Mouse (Mus musculus) kidney, postnatal 0 days (tissue): Measurements from ENCODE around the gene Dnah11. TPM values are rescaled to one million over a fixed set of nuclear protein-coding genes. Genes with fewer than 3 reads are reported as not detected.
"Not testable (repeated sequence)": the region's sequence is repeated elsewhere in the genome, so short reads cannot be mapped to it uniquely, and the experiment has no call there.

ENCODE experiments used
- ATAC-seq: fragments of 200-750 bp; cut with Nextera tagmentation; replicated peaks from 2 replicates; pipeline ENCODE4 v1.8.0; 2017; ENCODE audit warnings: low read depth, moderate number of reproducible peaks, moderate TSS enrichment, moderate library complexity; ENCODE audit not compliant: low FRiP score
- DNase-seq: peaks from one replicate; pipeline ENCODE4 v3.0.0-alpha.2; 2016; ENCODE audit warnings: low spot score
- H3K27ac ChIP-seq: fragments of 300-500 bp; sonication (generic); 2 replicates; pipeline ENCODE4 v1.5.1; 2014; ENCODE audit warnings: mild to moderate bottlenecking
- H3K27me3 ChIP-seq: fragments of 300-500 bp; sonication (generic); 2 replicates; pipeline ENCODE4 v1.6.1; 2014; ENCODE audit warnings: low read length, mixed read lengths; ENCODE audit not compliant: insufficient read depth
- H3K36me3 ChIP-seq: fragments of 300-500 bp; sonication (generic); 2 replicates; pipeline ENCODE4 v1.6.1; 2014; ENCODE audit warnings: low read length, mixed read lengths; ENCODE audit not compliant: insufficient read depth
- H3K4me1 ChIP-seq: fragments of 300-500 bp; sonication (generic); replicated peaks from 2 replicates; pipeline ENCODE4 v1.6.1; 2014; ENCODE audit warnings: antibody characterized with exemption, low read length, mixed read lengths; ENCODE audit not compliant: insufficient read depth
- H3K4me2 ChIP-seq: fragments of 300-500 bp; sonication (generic); 2 replicates; pipeline ENCODE4 v1.6.1; 2014; ENCODE audit warnings: mild to moderate bottlenecking, low read length, moderate library complexity, mixed read lengths
- H3K4me3 ChIP-seq: fragments of 300-500 bp; sonication (generic); replicated peaks from 2 replicates; pipeline ENCODE4 v1.5.1; 2014; ENCODE audit warnings: low read depth, low read length
- H3K9ac ChIP-seq: fragments of 300-500 bp; sonication (generic); 2 replicates; pipeline ENCODE4 v1.6.1; 2014; ENCODE audit warnings: low read depth, low read length
- H3K9me3 ChIP-seq: fragments of 300-500 bp; sonication (generic); replicated peaks from 2 replicates; pipeline ENCODE4 v1.6.1; 2016; ENCODE audit warnings: low read length, inconsistent platforms, mixed read lengths
- CTCF ChIP-seq: IDR thresholded peaks from 2 replicates; pipeline ENCODE4 v1.5.1; 2016; ENCODE audit warnings: antibody characterized with exemption, low read depth, mild to moderate bottlenecking, moderate library complexity
- WGBS: fragments of 180-500 bp; shearing (Covaris S2); extraction: QIAGEN DNeasy Blood & Tissue Kit; methylation state at CpG from one replicate; pipeline ENCODE4 v1.1.7; 2014; 5-methylcytosine and 5-hydroxymethylcytosine counted together
- polyA plus RNA-seq: library from polyadenylated mRNA; unstranded; fragments of >200 nt; fragmentation: Nextera tagmentation; extraction: Ambion mirVana; gene quantifications from 2 replicates; pipeline ENCODE4 v1.2.1, GENCODE M21; 2015

Dnah11 gene
- polyA plus RNA-seq, 1 experiment from 2014 or later = 1.3 TPM

DNA sequence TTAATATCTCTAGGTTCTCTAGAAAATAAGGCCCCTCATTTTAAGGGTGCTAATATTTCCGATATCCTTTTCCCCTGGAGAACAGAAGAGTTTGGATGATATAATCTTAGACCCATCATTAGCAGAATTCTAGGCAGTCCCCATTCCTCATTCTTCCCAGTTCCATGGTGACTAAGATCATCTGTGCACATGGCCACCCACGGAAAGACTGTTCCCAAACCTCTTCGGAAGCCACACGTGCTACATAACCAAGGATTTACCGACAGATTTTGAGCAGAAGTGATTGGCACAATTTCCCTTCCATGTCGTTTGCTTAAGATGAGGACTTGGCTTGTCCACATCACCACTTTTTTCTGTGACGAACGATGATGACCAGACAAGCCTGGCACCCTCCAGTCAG is 295.2 kb downstream of the Dnah11 start:
- Histone ChIP-seq H3K4me3 (no peak overlapping the region), H3K9ac (no peak overlapping the region), H3K4me1 (no peaks in the 10 kb centered on the region), H3K27me3 (no peaks in the 10 kb centered on the region), H3K9me3 (no peaks in the 10 kb centered on the region), H3K27ac (no peak overlapping the region), H3K4me2 (no peak overlapping the region), H3K36me3 (no peaks in the 10 kb centered on the region)
- TF ChIP-seq CTCF = no peak
- WGBS = 90% methylated on average over 8 of the region's 8 CpGs
- DNase-seq = no peak
- ATAC-seq = no peak

DNA sequence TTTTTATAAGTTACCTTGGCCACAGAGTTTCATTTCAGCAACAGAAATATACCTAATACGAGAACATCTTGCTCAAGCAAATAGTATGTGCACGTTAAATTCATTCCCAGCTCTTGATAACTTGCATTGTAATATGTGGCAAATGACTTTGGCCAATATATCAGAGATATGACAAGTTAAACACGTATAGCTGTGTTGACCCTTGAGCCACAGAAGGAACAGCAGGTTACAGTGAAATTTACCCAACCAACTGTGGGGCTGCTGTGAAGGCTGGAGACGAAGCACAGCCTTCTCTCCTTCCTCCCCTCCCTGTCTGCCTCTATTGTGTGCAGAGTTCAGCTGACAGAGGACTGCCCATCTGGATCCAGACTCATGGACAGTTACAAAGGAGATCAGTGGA is 297.5 kb downstream of the Dnah11 start:
- ATAC-seq, H3K4me3 ChIP-seq, H3K9ac ChIP-seq, H3K27ac ChIP-seq, H3K4me1 ChIP-seq, H3K27me3 ChIP-seq, H3K4me2 ChIP-seq, DNase-seq, H3K9me3 ChIP-seq, H3K36me3 ChIP-seq: not testable (repeated sequence)
- 46% methylated on average over 1 of the region's 4 CpGs for WGBS

DNA sequence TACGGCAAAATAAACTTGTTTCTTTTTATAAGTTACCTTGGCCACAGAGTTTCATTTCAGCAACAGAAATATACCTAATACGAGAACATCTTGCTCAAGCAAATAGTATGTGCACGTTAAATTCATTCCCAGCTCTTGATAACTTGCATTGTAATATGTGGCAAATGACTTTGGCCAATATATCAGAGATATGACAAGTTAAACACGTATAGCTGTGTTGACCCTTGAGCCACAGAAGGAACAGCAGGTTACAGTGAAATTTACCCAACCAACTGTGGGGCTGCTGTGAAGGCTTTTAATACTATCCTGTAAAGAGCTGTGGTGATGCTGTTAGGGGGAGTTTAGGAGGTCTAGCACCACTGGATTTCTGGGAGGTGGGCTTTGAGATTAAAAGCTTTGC is 298.0 kb downstream of the Dnah11 start:
- no CpG with 5 or more reads among the region's 4 CpGs for WGBS
- not testable (repeated sequence) for H3K36me3 ChIP-seq, H3K4me3 ChIP-seq, H3K4me2 ChIP-seq, H3K27me3 ChIP-seq, ATAC-seq, DNase-seq, H3K9me3 ChIP-seq, H3K4me1 ChIP-seq, H3K27ac ChIP-seq, H3K9ac ChIP-seq

DNA sequence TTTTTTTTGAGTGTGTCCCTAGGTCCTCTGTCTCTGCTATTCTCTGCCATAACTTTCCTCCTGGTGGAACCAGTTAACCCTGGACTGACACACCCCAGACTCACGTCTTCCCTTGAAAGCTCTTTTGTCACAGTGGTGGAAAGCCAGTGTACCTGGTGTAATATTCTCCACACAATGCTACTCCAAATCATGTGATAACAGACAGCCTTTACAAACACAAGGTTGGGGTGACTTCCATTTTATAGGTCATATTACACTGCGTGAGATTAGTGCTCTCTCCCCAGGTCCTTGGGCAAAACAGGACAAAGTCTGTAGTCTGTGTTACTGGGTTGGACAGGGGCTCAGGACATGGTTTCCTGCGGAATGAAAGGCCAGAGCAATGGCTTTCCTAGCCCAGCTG is 311.4 kb downstream of the Dnah11 start:
- no peak overlapping the region for H3K4me2 ChIP-seq
- no peak overlapping the region for H3K9ac ChIP-seq
- no peak for TF ChIP-seq CTCF
- no peaks in the 10 kb centered on the region for H3K9me3 ChIP-seq
- H3K4me3 ChIP-seq = no peak overlapping the region
- no peaks in the 10 kb centered on the region for H3K27me3 ChIP-seq
- H3K27ac ChIP-seq = no peak overlapping the region
- H3K4me1 ChIP-seq = no peaks in the 10 kb centered on the region
- WGBS = 76% methylated on average over 3 of the region's 3 CpGs
- 0 out of 2 replicates have a peak, but pooled peaks cover 1% of the 10 kb centered on the region for H3K36me3 ChIP-seq
- no peak for ATAC-seq
- no peak for DNase-seq

DNA sequence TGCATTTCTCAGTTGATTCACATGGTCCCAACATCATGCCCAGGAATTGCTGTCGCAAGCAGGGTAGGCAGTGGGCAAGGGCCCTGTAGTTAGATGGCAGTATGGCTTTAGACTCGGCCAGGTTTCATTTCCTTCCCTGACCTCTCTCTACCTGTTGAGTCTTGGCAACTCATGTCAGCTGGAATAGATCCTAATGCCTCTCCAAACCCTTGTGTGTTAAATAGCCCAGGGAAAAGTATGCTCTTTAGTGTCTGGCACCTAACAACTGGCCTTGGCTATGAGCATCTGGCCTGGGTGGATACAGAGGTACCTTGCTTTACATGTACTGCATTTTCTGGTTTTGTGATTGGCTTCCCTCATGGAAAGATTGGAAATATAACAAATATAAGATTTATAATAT is 314.2 kb downstream of the Dnah11 start:
- no peaks in the 10 kb centered on the region for H3K9me3 ChIP-seq
- 95% methylated on average over 2 of the region's 2 CpGs for WGBS
- no peaks in the 10 kb centered on the region for H3K4me1 ChIP-seq
- no peak overlapping the region for H3K4me2 ChIP-seq
- DNase-seq (no peak), ATAC-seq (no peak)
- no peak overlapping the region for H3K9ac ChIP-seq
- 0 out of 2 replicates have a peak, but pooled peaks cover 5% of the 10 kb centered on the region for H3K36me3 ChIP-seq
- no peak overlapping the region for H3K27ac ChIP-seq
- TF ChIP-seq CTCF = no peak
- no peak overlapping the region for H3K4me3 ChIP-seq
- no peaks in the 10 kb centered on the region for H3K27me3 ChIP-seq

DNA sequence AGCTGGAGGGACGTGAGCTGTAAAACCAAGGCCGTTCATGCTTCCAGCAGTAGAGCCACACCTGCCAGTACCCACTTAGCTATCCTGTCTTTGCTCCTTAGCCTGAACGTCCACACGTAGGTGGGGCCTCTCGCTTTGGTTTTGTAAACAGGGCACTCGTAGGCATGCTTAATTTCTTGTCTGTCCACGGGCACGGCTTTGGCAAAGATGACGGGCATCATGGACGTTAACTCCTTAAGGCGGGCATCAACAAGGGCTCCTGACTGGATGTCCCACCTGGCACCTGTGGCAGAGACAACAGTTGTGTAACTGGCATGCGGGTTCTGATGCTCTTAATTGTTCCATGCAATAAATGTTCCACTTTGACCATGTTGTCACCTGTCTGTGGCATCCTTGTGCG is 320.5 kb downstream of the Dnah11 start:
- 91% methylated on average over 13 of the region's 13 CpGs for WGBS
- no peak for DNase-seq
- H3K36me3 ChIP-seq = 0 out of 2 replicates have a peak, but pooled peaks cover 15% of the 10 kb centered on the region
- H3K9me3 ChIP-seq = no peaks in the 10 kb centered on the region
- TF ChIP-seq CTCF = no peak
- H3K4me1 ChIP-seq = no peaks in the 10 kb centered on the region
- no peak for ATAC-seq
- no peak overlapping the region for H3K4me2 ChIP-seq
- H3K4me3 ChIP-seq = no peak overlapping the region
- no peak overlapping the region for H3K9ac ChIP-seq
- no peak overlapping the region for H3K27ac ChIP-seq
- H3K27me3 ChIP-seq = no peaks in the 10 kb centered on the region

DNA sequence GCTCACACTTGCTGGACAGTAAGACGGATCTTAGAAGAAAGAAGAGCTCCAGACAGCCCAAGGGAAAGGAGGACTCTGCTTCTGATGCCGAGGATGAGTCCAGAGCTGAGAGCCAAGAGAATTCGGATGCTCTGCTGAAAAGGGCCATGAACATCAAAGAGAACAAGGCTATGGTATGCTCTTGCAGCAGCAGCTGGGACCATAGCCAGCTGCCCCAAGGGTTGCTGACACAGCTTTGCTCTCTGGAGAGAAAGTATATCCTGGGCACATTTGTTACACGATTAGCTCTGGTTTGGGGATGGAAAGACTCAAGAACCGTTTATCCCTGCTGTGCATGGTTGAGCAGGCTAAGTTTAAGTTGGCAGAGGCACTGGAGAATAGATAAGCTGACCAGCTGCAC is 326.6 kb downstream of the Dnah11 start:
- H3K4me3 ChIP-seq = no peak overlapping the region
- no peaks in the 10 kb centered on the region for H3K27me3 ChIP-seq
- no peaks in the 10 kb centered on the region for H3K4me1 ChIP-seq
- H3K9me3 ChIP-seq = no peaks in the 10 kb centered on the region
- H3K27ac ChIP-seq = no peak overlapping the region
- H3K9ac ChIP-seq = no peak overlapping the region
- WGBS = 71% methylated on average over 5 of the region's 5 CpGs
- no peak for DNase-seq
- TF ChIP-seq CTCF = no peak
- ATAC-seq = no peak
- no peak overlapping the region for H3K4me2 ChIP-seq
- peaks cover 12% of the 10 kb centered on the region; the same call in 1 of the 2 replicates for H3K36me3 ChIP-seq
